Mouse (Mus musculus): ENCODE measurements at regions not wholly inside any gene's neighbourhood (a gene's known extent, or its start where the extent isn't known, plus 50 kb on each side); places are given as distances from the start of the nearest gene placed in this dataset.

GRCm38 (mm10) chr7:36155159-36155558, 352.4 kb upstream of the Zfp507 start:
- H3K27ac ChIP-seq (ENCODE audit: insufficient read depth, low read depth, low read length), result no peak overlapping the region
- H3K36me3 ChIP-seq (ENCODE audit: control insufficient read depth, insufficient read depth, low read length), result no peaks in the 10 kb centered on the region
- H3K4me1 ChIP-seq (ENCODE audit: control insufficient read depth, insufficient read depth, low read length), result no peaks in the 10 kb centered on the region
- WGBS, result 83% methylated on average over 6 of the region's 6 CpGs
- no peak overlapping the region for H3K4me3 ChIP-seq (ENCODE audit: insufficient read depth, low read depth, low read length)
- TF ChIP-seq CTCF (conservative IDR thresholded peaks at IDR 0.05; ENCODE audit: insufficient read depth, insufficient read length, low read depth, low read length) (no peak), POLR2A (IDR thresholded peaks at IDR 0.05; ENCODE audit: low read depth, low read length) (no peak)
- no peak for DNase-seq
- H3K27me3 ChIP-seq (replicated peaks; ENCODE audit: control insufficient read depth, insufficient read depth, low read length), result no peaks in the 10 kb centered on the region

GRCm38 (mm10) chr7:36150871-36151560, 348.2 kb upstream of the Zfp507 start:
- H3K27me3 ChIP-seq (replicated peaks; ENCODE audit: control insufficient read depth, insufficient read depth, low read length), result no peaks in the 10 kb centered on the region
- no peaks in the 10 kb centered on the region for H3K36me3 ChIP-seq (ENCODE audit: control insufficient read depth, insufficient read depth, low read length)
- WGBS, result 34% methylated on average over 12 of the region's 12 CpGs
- DNase-seq, result no peak
- no peak overlapping the region for H3K27ac ChIP-seq (ENCODE audit: insufficient read depth, low read depth, low read length)
- no peaks in the 10 kb centered on the region for H3K4me1 ChIP-seq (ENCODE audit: control insufficient read depth, insufficient read depth, low read length)
- no peak for TF ChIP-seq CTCF (conservative IDR thresholded peaks at IDR 0.05; ENCODE audit: insufficient read depth, insufficient read length, low read depth, low read length)
- no peak for TF ChIP-seq POLR2A (IDR thresholded peaks at IDR 0.05; ENCODE audit: low read depth, low read length)
- H3K4me3 ChIP-seq (ENCODE audit: insufficient read depth, low read depth, low read length), result no peak overlapping the region

DNA sequence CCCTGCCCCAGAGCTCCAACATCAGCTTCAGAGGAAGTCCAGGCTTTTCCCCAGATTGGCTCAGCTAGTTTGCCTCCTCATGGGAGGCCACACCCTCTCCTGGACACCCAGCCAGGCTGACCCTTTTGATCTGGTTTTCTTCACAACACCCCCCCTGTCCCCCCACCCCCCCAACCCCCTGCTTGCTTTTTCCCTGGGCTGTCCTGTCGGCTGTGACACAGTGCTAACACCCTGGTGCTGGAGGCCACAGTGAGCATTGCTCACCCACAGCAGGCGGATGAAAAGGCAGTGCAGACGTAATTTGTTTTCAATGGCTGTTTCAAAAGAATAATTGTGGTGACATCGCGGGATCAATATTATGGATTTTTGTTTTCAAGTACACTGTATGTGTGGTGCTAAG, 333.8 kb upstream of the Zfp507 start:
- no peak overlapping the region for H3K4me3 ChIP-seq (ENCODE audit: insufficient read depth, low read depth, low read length)
- no peaks in the 10 kb centered on the region for H3K36me3 ChIP-seq (ENCODE audit: control insufficient read depth, insufficient read depth, low read length)
- no peaks in the 10 kb centered on the region for H3K27me3 ChIP-seq (replicated peaks; ENCODE audit: control insufficient read depth, insufficient read depth, low read length)
- DNase-seq, result no peak
- H3K4me1 ChIP-seq (ENCODE audit: control insufficient read depth, insufficient read depth, low read length), result no peaks in the 10 kb centered on the region
- no peak overlapping the region for H3K27ac ChIP-seq (ENCODE audit: insufficient read depth, low read depth, low read length)
- TF ChIP-seq CTCF (conservative IDR thresholded peaks at IDR 0.05; ENCODE audit: insufficient read depth, insufficient read length, low read depth, low read length) (no peak), POLR2A (IDR thresholded peaks at IDR 0.05; ENCODE audit: low read depth, low read length) (no peak)
- WGBS, result 51% methylated on average over 5 of the region's 5 CpGs

DNA sequence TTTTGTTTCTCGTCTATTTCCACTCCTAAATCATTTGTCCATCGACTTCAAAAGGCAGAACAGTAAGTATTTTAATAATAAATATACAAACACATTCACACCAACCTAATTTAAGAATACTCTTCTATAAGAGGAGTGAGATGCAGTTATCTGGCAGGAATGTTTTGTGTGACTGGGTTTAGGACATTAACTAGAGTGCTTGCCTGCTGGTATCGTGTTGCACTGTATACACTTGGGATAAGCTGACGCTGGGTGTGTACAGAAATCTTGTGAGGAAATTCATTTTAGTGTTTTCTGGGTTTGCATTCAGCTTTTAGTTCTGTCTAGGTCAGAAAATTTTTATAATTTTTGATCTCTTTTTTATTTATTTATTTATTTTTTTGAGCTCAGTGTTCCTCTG, 331.8 kb upstream of the Zfp507 start:
- no peak for DNase-seq

DNA sequence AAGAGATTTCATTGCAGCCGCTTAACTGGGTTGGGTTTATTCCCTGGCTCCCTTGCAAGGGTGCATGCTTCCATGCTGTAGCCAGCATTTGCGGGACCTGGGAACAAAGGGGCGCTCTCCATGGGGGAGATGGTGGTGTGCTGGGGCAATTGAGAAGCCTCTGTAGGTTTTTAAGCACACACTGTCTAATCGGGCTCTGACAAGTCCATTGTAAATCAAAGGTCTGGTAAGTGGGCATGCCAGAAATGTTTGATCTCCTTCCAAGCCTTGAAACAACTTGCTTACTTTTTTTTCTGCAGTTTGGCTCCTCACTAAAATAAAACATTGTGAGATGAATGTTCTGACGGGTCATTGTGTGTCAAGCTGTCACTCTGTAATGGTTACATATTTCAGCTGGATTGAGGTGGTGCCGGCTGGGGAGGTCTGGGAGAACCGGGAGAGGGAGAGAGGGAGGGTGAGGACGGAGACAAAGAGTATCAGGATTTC, 330.9 kb upstream of the Zfp507 start:
- Histone ChIP-seq H3K4me1 (ENCODE audit: control insufficient read depth, insufficient read depth, low read length) (no peaks in the 10 kb centered on the region), H3K27ac (ENCODE audit: insufficient read depth, low read depth, low read length) (no peak overlapping the region), H3K27me3 (replicated peaks; ENCODE audit: control insufficient read depth, insufficient read depth, low read length) (no peaks in the 10 kb centered on the region), H3K4me3 (ENCODE audit: insufficient read depth, low read depth, low read length) (no peak overlapping the region), H3K36me3 (ENCODE audit: control insufficient read depth, insufficient read depth, low read length) (no peaks in the 10 kb centered on the region)
- no peak for TF ChIP-seq CTCF (conservative IDR thresholded peaks at IDR 0.05; ENCODE audit: insufficient read depth, insufficient read length, low read depth, low read length)
- no peak for TF ChIP-seq POLR2A (IDR thresholded peaks at IDR 0.05; ENCODE audit: low read depth, low read length)
- peak; percentile 53 for DNase-seq
- WGBS, result 9% methylated on average over 8 of the region's 8 CpGs

More for the DNA sequence above, 331.8 kb upstream of the Zfp507 start:
- no peak for TF ChIP-seq CTCF (conservative IDR thresholded peaks at IDR 0.05; ENCODE audit: insufficient read depth, insufficient read length, low read depth, low read length)
- TF ChIP-seq POLR2A (IDR thresholded peaks at IDR 0.05; ENCODE audit: low read depth, low read length), result no peak
- Histone ChIP-seq H3K36me3 (ENCODE audit: control insufficient read depth, insufficient read depth, low read length) (no peaks in the 10 kb centered on the region), H3K4me3 (ENCODE audit: insufficient read depth, low read depth, low read length) (no peak overlapping the region), H3K27ac (ENCODE audit: insufficient read depth, low read depth, low read length) (no peak overlapping the region), H3K27me3 (replicated peaks; ENCODE audit: control insufficient read depth, insufficient read depth, low read length) (no peaks in the 10 kb centered on the region), H3K4me1 (ENCODE audit: control insufficient read depth, insufficient read depth, low read length) (no peaks in the 10 kb centered on the region)
- 54% methylated on average over 4 of the region's 4 CpGs for WGBS

DNA sequence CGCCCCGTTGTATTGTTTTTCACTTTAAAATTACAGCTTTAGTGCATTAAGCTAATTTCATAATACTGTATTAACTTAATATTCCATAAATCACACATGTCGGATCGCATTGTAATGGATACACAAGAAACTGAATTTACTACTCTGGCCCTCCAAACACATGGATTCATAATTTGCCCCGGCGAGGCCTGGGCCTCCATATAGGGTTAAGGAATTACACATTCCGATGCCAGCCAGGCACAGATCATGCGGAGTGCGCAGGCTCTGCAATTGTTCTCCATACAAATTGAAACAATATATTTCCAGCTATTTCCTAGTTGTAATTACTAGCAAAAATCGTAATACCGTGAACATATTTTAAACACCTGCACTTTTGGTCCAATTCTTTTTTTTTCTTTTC, 330.2 kb upstream of the Zfp507 start:
- 81% methylated on average over 11 of the region's 11 CpGs for WGBS
- Histone ChIP-seq H3K4me3 (ENCODE audit: insufficient read depth, low read depth, low read length) (no peak overlapping the region), H3K36me3 (ENCODE audit: control insufficient read depth, insufficient read depth, low read length) (no peaks in the 10 kb centered on the region), H3K4me1 (ENCODE audit: control insufficient read depth, insufficient read depth, low read length) (no peaks in the 10 kb centered on the region), H3K27me3 (replicated peaks; ENCODE audit: control insufficient read depth, insufficient read depth, low read length) (no peaks in the 10 kb centered on the region), H3K27ac (ENCODE audit: insufficient read depth, low read depth, low read length) (no peak overlapping the region)
- no peak for DNase-seq
- TF ChIP-seq CTCF (conservative IDR thresholded peaks at IDR 0.05; ENCODE audit: insufficient read depth, insufficient read length, low read depth, low read length) (no peak), POLR2A (IDR thresholded peaks at IDR 0.05; ENCODE audit: low read depth, low read length) (no peak)

GRCm38 (mm10) chr7:36132569-36132968, 329.8 kb upstream of the Zfp507 start:
- H3K27ac ChIP-seq (ENCODE audit: insufficient read depth, low read depth, low read length), result no peak overlapping the region
- no peak for DNase-seq
- H3K4me1 ChIP-seq (ENCODE audit: control insufficient read depth, insufficient read depth, low read length), result no peaks in the 10 kb centered on the region
- no peaks in the 10 kb centered on the region for H3K36me3 ChIP-seq (ENCODE audit: control insufficient read depth, insufficient read depth, low read length)
- 61% methylated on average over 1 of the region's 1 CpGs for WGBS
- H3K4me3 ChIP-seq (ENCODE audit: insufficient read depth, low read depth, low read length), result no peak overlapping the region
- H3K27me3 ChIP-seq (replicated peaks; ENCODE audit: control insufficient read depth, insufficient read depth, low read length), result no peaks in the 10 kb centered on the region
- TF ChIP-seq CTCF (conservative IDR thresholded peaks at IDR 0.05; ENCODE audit: insufficient read depth, insufficient read length, low read depth, low read length), result no peak
- no peak for TF ChIP-seq POLR2A (IDR thresholded peaks at IDR 0.05; ENCODE audit: low read depth, low read length)
